Mouse (Mus musculus): ENCODE results near the gene Plac8. TPM values are rescaled to one million over a fixed set of nuclear protein-coding genes. Genes with fewer than 3 reads are reported as not detected.

Gene Plac8
- polyA plus RNA-seq, 1 experiment from 2014 or later = 104 TPM

GRCm38 (mm10) chr5:100523331-100523730 lies 48.7 kb downstream of the Plac8 start:
- Histone ChIP-seq H3K4me2 (ENCODE audit: low read depth, low read length) (no peak overlapping the region), H3K9me3 (ENCODE audit: low read length) (no peaks in the 10 kb centered on the region), H3K9ac (replicated peaks) (no peak overlapping the region), H3K27me3 (ENCODE audit: insufficient read depth, low read length) (no peaks in the 10 kb centered on the region), H3K4me1 (ENCODE audit: insufficient read depth) (peaks cover 18% of the 10 kb centered on the region), H3K4me3 (ENCODE audit: low read depth, low read length) (no peak overlapping the region), H3K36me3 (replicated peaks; ENCODE audit: insufficient read depth, low read length) (peaks cover 2% of the 10 kb centered on the region; the same call in 1 of the 2 replicates), H3K27ac (ENCODE audit: low read depth) (no peak overlapping the region)
- ATAC-seq = no peak
- no peak for DNase-seq
- TF ChIP-seq EP300 (IDR thresholded peaks at IDR 0.05; ENCODE audit: low read depth) (no peak), CTCF (IDR thresholded peaks at IDR 0.05; ENCODE audit: low read depth) (no peak)
- WGBS (ENCODE audit: insufficient replicate concordance) = 91% methylated on average over 1 of the region's 1 CpGs

- no peaks in the 10 kb centered on the region for H3K9me3 ChIP-seq (ENCODE audit: low read length)
- ATAC-seq (no peak), DNase-seq (no peak)
- WGBS (ENCODE audit: insufficient replicate concordance) = 92% methylated on average over 2 of the region's 2 CpGs
- peak overlapping the region; percentile 36; the same call in 1 of the 2 replicates for H3K4me2 ChIP-seq (ENCODE audit: low read depth, low read length)
- H3K27me3 ChIP-seq (ENCODE audit: insufficient read depth, low read length) = no peaks in the 10 kb centered on the region
- H3K4me3 ChIP-seq (ENCODE audit: low read depth, low read length) = no peak overlapping the region
- H3K27ac ChIP-seq (ENCODE audit: low read depth) = no peak overlapping the region
- H3K9ac ChIP-seq (replicated peaks) = 0 out of 2 replicates have a peak overlapping the region, but pooled peaks have one; percentile 9
- TF ChIP-seq EP300 (IDR thresholded peaks at IDR 0.05; ENCODE audit: low read depth) = no peak
- no peak for TF ChIP-seq CTCF (IDR thresholded peaks at IDR 0.05; ENCODE audit: low read depth)
- peaks cover 19% of the 10 kb centered on the region for H3K4me1 ChIP-seq (ENCODE audit: insufficient read depth)
- H3K36me3 ChIP-seq (replicated peaks; ENCODE audit: insufficient read depth, low read length) = 0 out of 2 replicates have a peak, but pooled peaks cover 2% of the 10 kb centered on the region
Measured at GRCm38 (mm10) chr5:100520223-100520622, 51.8 kb downstream of the Plac8 start.

DNA sequence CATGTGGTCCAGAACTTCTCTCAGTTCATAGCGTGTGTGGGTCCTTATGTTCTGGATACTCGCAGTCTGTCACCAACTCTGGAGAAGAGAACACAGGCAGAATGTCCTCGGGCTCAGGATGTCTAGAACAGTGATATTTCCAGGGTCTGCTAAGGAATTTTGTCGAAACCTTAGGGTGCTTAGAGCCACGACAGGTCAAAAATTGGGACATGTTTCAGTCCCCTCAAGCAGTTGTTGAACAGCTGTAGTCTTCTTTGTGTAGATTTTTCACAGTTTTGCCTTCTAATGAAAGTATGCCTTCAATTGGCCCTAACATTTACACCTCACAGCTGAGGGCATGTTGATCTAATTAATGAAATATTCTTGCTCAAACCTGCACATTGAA lies 53.0 kb downstream of the Plac8 start:
- H3K27ac ChIP-seq (ENCODE audit: low read depth) = peak overlapping the region; percentile 81; the same call in 1 of the 2 replicates
- 10% methylated on average over 5 of the region's 5 CpGs for WGBS (ENCODE audit: insufficient replicate concordance)
- H3K27me3 ChIP-seq (ENCODE audit: insufficient read depth, low read length) = no peaks in the 10 kb centered on the region
- no peak for TF ChIP-seq EP300 (IDR thresholded peaks at IDR 0.05; ENCODE audit: low read depth)
- no peak for TF ChIP-seq CTCF (IDR thresholded peaks at IDR 0.05; ENCODE audit: low read depth)
- H3K9ac ChIP-seq (replicated peaks) = peak overlapping the region; percentile 89
- DNase-seq = no peak
- peaks cover 19% of the 10 kb centered on the region for H3K4me1 ChIP-seq (ENCODE audit: insufficient read depth)
- H3K36me3 ChIP-seq (replicated peaks; ENCODE audit: insufficient read depth, low read length) = 0 out of 2 replicates have a peak, but pooled peaks cover 2% of the 10 kb centered on the region
- peak overlapping the region; percentile 84 for H3K4me3 ChIP-seq (ENCODE audit: low read depth, low read length)
- ATAC-seq = no peak
- no peaks in the 10 kb centered on the region for H3K9me3 ChIP-seq (ENCODE audit: low read length)
- peak overlapping the region; percentile 85 for H3K4me2 ChIP-seq (ENCODE audit: low read depth, low read length)

GRCm38 (mm10) chr5:100518049-100519026 lies 53.7 kb downstream of the Plac8 start, which contains the start of gene Cops4:
Gene Cops4 (plus strand): TSS chr5:100518309.
- Histone ChIP-seq H3K9ac (replicated peaks) (peak within 1 kb of the TSS; percentile 89), H3K27me3 (ENCODE audit: insufficient read depth, low read length) (no peaks in the 10 kb centered on the region), H3K9me3 (ENCODE audit: low read length) (no peaks in the 10 kb centered on the region), H3K4me1 (ENCODE audit: insufficient read depth) (peaks cover 19% of the 10 kb centered on the region), H3K36me3 (replicated peaks; ENCODE audit: insufficient read depth, low read length) (0 out of 2 replicates have a peak, but pooled peaks cover 2% of the 10 kb centered on the region), H3K4me2 (ENCODE audit: low read depth, low read length) (peak within 1 kb of the TSS; percentile 85), H3K27ac (ENCODE audit: low read depth) (peak within 1 kb of the TSS; percentile 81), H3K4me3 (ENCODE audit: low read depth, low read length) (peak within 1 kb of the TSS; percentile 84)
- DNase-seq (peak; percentile 98), ATAC-seq (peak; percentile 100)
- TF ChIP-seq CTCF (IDR thresholded peaks at IDR 0.05; ENCODE audit: low read depth) (peak; percentile 32; the same call in 1 of the 2 replicates), EP300 (IDR thresholded peaks at IDR 0.05; ENCODE audit: low read depth) (peak; percentile 70)
- under 1% methylated on average over 63 of the region's 64 CpGs for WGBS (ENCODE audit: insufficient replicate concordance)

DNA sequence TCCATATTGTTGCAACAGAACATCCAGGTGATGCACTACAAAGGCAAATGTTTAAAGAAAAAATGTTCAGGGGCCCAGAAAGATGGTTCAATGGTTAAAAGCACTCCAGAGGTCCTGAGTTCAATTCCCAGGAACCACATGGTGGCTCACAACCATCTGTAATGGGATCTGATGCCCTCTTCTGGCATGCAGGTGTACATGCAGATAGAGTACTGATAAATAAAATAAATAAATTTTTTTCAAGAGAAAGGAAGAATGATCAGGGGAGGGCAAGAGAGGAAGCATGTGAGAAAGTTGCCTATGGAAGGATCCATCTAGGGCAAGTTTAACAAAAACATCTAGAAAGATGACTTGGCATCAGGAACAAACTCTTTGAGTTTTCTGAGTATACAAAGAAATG lies 59.5 kb downstream of the Plac8 start:
- Histone ChIP-seq H3K4me2 (ENCODE audit: low read depth, low read length) (no peak overlapping the region), H3K36me3 (replicated peaks; ENCODE audit: insufficient read depth, low read length) (no peaks in the 10 kb centered on the region), H3K4me1 (ENCODE audit: insufficient read depth) (peaks cover 2% of the 10 kb centered on the region; the same call in 1 of the 2 replicates), H3K27ac (ENCODE audit: low read depth) (no peak overlapping the region), H3K9me3 (ENCODE audit: low read length) (no peaks in the 10 kb centered on the region), H3K4me3 (ENCODE audit: low read depth, low read length) (no peak overlapping the region), H3K27me3 (ENCODE audit: insufficient read depth, low read length) (no peaks in the 10 kb centered on the region), H3K9ac (replicated peaks) (no peak overlapping the region)
- ATAC-seq (no peak), DNase-seq (no peak)
- TF ChIP-seq EP300 (IDR thresholded peaks at IDR 0.05; ENCODE audit: low read depth) = no peak
- TF ChIP-seq CTCF (IDR thresholded peaks at IDR 0.05; ENCODE audit: low read depth) = peak; percentile 28

DNA sequence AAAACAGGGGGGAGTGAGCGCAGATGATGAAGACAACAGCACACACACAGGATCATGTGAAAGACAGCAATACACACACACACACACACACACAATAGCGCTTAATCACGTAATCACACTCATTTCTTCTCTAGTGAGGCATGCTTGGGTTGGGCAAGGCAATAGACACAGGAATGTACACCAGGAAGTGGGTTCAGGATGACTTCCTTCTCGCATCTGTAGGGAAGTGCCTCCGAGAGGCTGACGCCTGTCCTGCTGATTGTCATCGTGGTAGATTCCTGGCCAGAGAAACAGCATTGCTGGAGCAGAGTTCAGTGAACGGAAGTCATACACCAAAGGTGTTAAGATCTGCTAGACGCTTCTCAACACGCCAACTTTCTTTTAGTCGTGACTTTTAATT lies 62.8 kb downstream of the Plac8 start:
- DNase-seq = no peak

More for the DNA sequence above, 62.8 kb downstream of the Plac8 start:
- H3K9me3 ChIP-seq (ENCODE audit: low read length) = no peaks in the 10 kb centered on the region
- no peaks in the 10 kb centered on the region for H3K4me1 ChIP-seq (ENCODE audit: insufficient read depth)
- H3K4me2 ChIP-seq (ENCODE audit: low read depth, low read length) = peak overlapping the region; percentile 36; the same call in 1 of the 2 replicates
- 28% methylated on average over 11 of the region's 11 CpGs for WGBS (ENCODE audit: insufficient replicate concordance)
- H3K9ac ChIP-seq (replicated peaks) = no peak overlapping the region
- TF ChIP-seq CTCF (IDR thresholded peaks at IDR 0.05; ENCODE audit: low read depth) = no peak
- H3K27ac ChIP-seq (ENCODE audit: low read depth) = no peak overlapping the region
- H3K27me3 ChIP-seq (ENCODE audit: insufficient read depth, low read length) = no peaks in the 10 kb centered on the region
- H3K4me3 ChIP-seq (ENCODE audit: low read depth, low read length) = no peak overlapping the region
- peak; percentile 43; the same call in 1 of the 2 replicates for ATAC-seq
- no peaks in the 10 kb centered on the region for H3K36me3 ChIP-seq (replicated peaks; ENCODE audit: insufficient read depth, low read length)

Other genes with a start within 250 kb of the Plac8 start
- gene Sec31a, start 156.0 kb downstream of the Plac8 start, polyA plus RNA-seq (2015; fragmentation: Nextera tagmentation; extraction: Ambion mirVana) = 54.7 and 55.1 TPM in 2 replicates
- gene Lin54, start 71.6 kb downstream of the Plac8 start, polyA plus RNA-seq (2015; fragmentation: Nextera tagmentation; extraction: Ambion mirVana) = 4.2 and 4.7 TPM in 2 replicates
- 48.5 and 50.1 TPM in 2 replicates for gene Cops4, start 53.9 kb downstream of the Plac8 start, polyA plus RNA-seq (2015; fragmentation: Nextera tagmentation; extraction: Ambion mirVana)
- gene Coq2, start 102.9 kb upstream of the Plac8 start, polyA plus RNA-seq (2015; fragmentation: Nextera tagmentation; extraction: Ambion mirVana) = 25.8 and 28.0 TPM in 2 replicates
- gene Hpse, start 147.5 kb upstream of the Plac8 start, polyA plus RNA-seq (2015; fragmentation: Nextera tagmentation; extraction: Ambion mirVana) = 3.0 and 3.2 TPM in 2 replicates
- 4.0 and 5.6 TPM in 2 replicates for gene Helq, start 226.4 kb upstream of the Plac8 start, polyA plus RNA-seq (2015; fragmentation: Nextera tagmentation; extraction: Ambion mirVana)
- 126 and 127 TPM in 2 replicates for gene Mrps18c, start 226.4 kb upstream of the Plac8 start, polyA plus RNA-seq (2015; fragmentation: Nextera tagmentation; extraction: Ambion mirVana)
- 11.4 and 11.8 TPM in 2 replicates for gene Abraxas1, start 248.7 kb upstream of the Plac8 start, polyA plus RNA-seq (2015; fragmentation: Nextera tagmentation; extraction: Ambion mirVana)

Measured in liver, postnatal 0 days (tissue).